Mouse (Mus musculus) CH12.LX (cell line): ENCODE measurements around the gene Cpt1b. TPM values are rescaled to one million over a fixed set of nuclear protein-coding genes. Genes with fewer than 3 reads are reported as not detected.

Experiments
- DNase-seq: peaks from one replicate; pipeline ENCODE4 v3.0.0-alpha.2; 2013; ENCODE audit errors: extremely low read depth
- H3K27ac ChIP-seq: 2 replicates; pipeline ENCODE4 v1.5.1; 2012; ENCODE audit warnings: low read depth, mild to moderate bottlenecking, control low read depth, moderate library complexity; ENCODE audit not compliant: insufficient read depth
- H3K27me3 ChIP-seq: replicated peaks from 2 replicates; pipeline ENCODE3; 2012; ENCODE audit warnings: inconsistent platforms
- H3K36me3 ChIP-seq, 2 experiments: replicated peaks in 1 of 2; 2 replicates each; pipeline versions ENCODE3 to v1.6.1; 2012; ENCODE audit warnings: inconsistent platforms in 1 of 2, low read length in 1 of 2, mild to moderate bottlenecking in 1 of 2, mixed read lengths in 1 of 2, moderate library complexity in 1 of 2; ENCODE audit not compliant: control insufficient read depth in 1 of 2, insufficient read depth in 1 of 2
- H3K4me1 ChIP-seq, 2 experiments: 2 replicates each; pipeline ENCODE4 v1.6.1; 2012; ENCODE audit warnings: inconsistent platforms in 1 of 2, moderate library complexity in 1 of 2; ENCODE audit not compliant: insufficient read depth in 2 of 2, control insufficient read depth in 1 of 2
- H3K4me2 ChIP-seq: 2 replicates; pipeline ENCODE4 v1.6.1; 2012; ENCODE audit warnings: low read depth, mild to moderate bottlenecking, control low read depth; ENCODE audit not compliant: poor library complexity, insufficient read depth, severe bottlenecking
- H3K4me3 ChIP-seq, 3 experiments: fragments of 150-350 bp in 1 of 3; sonication (generic) in 1 of 3; replicated peaks in 1 of 3; 2 replicates each; pipeline versions ENCODE3 to v1.5.1; 2011 to 2012; ENCODE audit warnings: low read depth in 2 of 3, low read length in 2 of 3, mild to moderate bottlenecking in 2 of 3, moderate library complexity in 2 of 3, control low read depth in 1 of 3, improper control_type of control experiment in 1 of 3, inconsistent platforms in 1 of 3, mixed read lengths in 1 of 3; ENCODE audit not compliant: poor library complexity in 1 of 3
- H3K79me2 ChIP-seq: replicated peaks from 2 replicates; pipeline ENCODE4 v1.6.1; 2012; ENCODE audit warnings: mild to moderate bottlenecking, moderate library complexity; ENCODE audit not compliant: control insufficient read depth, poor library complexity, insufficient read depth, severe bottlenecking; ENCODE audit errors: extremely low read depth
- H3K9ac ChIP-seq: 2 replicates; pipeline ENCODE4 v1.6.1; 2012; ENCODE audit warnings: low read depth, mild to moderate bottlenecking, control low read depth, moderate library complexity; ENCODE audit not compliant: insufficient read depth
- H3K9me3 ChIP-seq: replicated peaks from 2 replicates; pipeline ENCODE3; 2012; ENCODE audit warnings: low read length, inconsistent platforms, mixed read lengths
- CHD1 ChIP-seq: IDR thresholded peaks from 2 replicates; pipeline ENCODE4 v1.6.1; 2012; ENCODE audit warnings: low read depth, low read length, improper control_type of control experiment, inconsistent platforms
- CHD2 ChIP-seq: IDR thresholded peaks from 2 replicates; pipeline ENCODE4 v1.6.1; 2011; ENCODE audit warnings: low read length, improper control_type of control experiment
- CTCF ChIP-seq, 2 experiments: IDR thresholded peaks in 1 of 2; conservative IDR thresholded peaks in 1 of 2; 2 replicates each; pipeline ENCODE4 v1.5.1; 2011 to 2012; ENCODE audit warnings: low read depth in 2 of 2, low read length in 2 of 2, improper control_type of control experiment in 1 of 2, inconsistent platforms in 1 of 2, mild to moderate bottlenecking in 1 of 2, moderate library complexity in 1 of 2
- E2F4 ChIP-seq: IDR thresholded peaks from 2 replicates; pipeline ENCODE4 v1.6.1; 2011; ENCODE audit warnings: low read depth, low read length, improper control_type of control experiment; ENCODE audit not compliant: insufficient replicate concordance
- ELF1 ChIP-seq: IDR thresholded peaks from 2 replicates; pipeline ENCODE4 v1.6.1; 2014; ENCODE audit warnings: low read depth, mild to moderate bottlenecking, inconsistent platforms, low read length, improper control_type of control experiment
- ETS1 ChIP-seq: conservative IDR thresholded peaks from 2 replicates; pipeline ENCODE4 v1.6.1; 2012; ENCODE audit warnings: low read depth, mild to moderate bottlenecking, inconsistent platforms, low read length, improper control_type of control experiment, moderate library complexity
- IRF4 ChIP-seq: IDR thresholded peaks from 2 replicates; pipeline ENCODE4 v1.6.1; 2014; ENCODE audit warnings: low read depth, mild to moderate bottlenecking, inconsistent platforms, low read length, improper control_type of control experiment
- JUN ChIP-seq: IDR thresholded peaks from 2 replicates; pipeline ENCODE4 v1.6.1; 2011; ENCODE audit warnings: low read depth, mild to moderate bottlenecking, low read length, improper control_type of control experiment, moderate library complexity; ENCODE audit not compliant: insufficient read depth
- JUND ChIP-seq: conservative IDR thresholded peaks from 2 replicates; pipeline ENCODE4 v1.6.1; 2011; ENCODE audit warnings: low read depth, low read length, improper control_type of control experiment
- KAT2A ChIP-seq: IDR thresholded peaks from 2 replicates; pipeline ENCODE4 v1.6.1; 2012; ENCODE audit warnings: low read length, improper control_type of control experiment, inconsistent platforms; ENCODE audit not compliant: insufficient replicate concordance
- MAFK ChIP-seq: IDR thresholded peaks from 2 replicates; pipeline ENCODE4 v1.6.1; 2011; ENCODE audit warnings: low read length, improper control_type of control experiment; ENCODE audit not compliant: insufficient replicate concordance
- MAX ChIP-seq: IDR thresholded peaks from 2 replicates; pipeline ENCODE4 v1.6.1; 2011; ENCODE audit warnings: low read length, improper control_type of control experiment
- MAZ ChIP-seq: IDR thresholded peaks from 2 replicates; pipeline ENCODE4 v1.6.1; 2012; ENCODE audit warnings: low read depth, mild to moderate bottlenecking, inconsistent platforms, low read length, improper control_type of control experiment, moderate library complexity
- MXI1 ChIP-seq: IDR thresholded peaks from 2 replicates; pipeline ENCODE4 v1.6.1; 2011; ENCODE audit warnings: mild to moderate bottlenecking, low read depth, low read length, improper control_type of control experiment
- MYC ChIP-seq: IDR thresholded peaks from 2 replicates; pipeline ENCODE4 v1.6.1; 2011; ENCODE audit warnings: low read depth, mild to moderate bottlenecking, improper control_type of control experiment, low read length
- NELFE ChIP-seq: IDR thresholded peaks from 2 replicates; pipeline ENCODE4 v1.6.1; 2011; ENCODE audit warnings: low read depth, low read length, improper control_type of control experiment
- NRF1 ChIP-seq: IDR thresholded peaks from 2 replicates; pipeline ENCODE4 v1.6.1; 2014; ENCODE audit warnings: low read depth, mild to moderate bottlenecking, inconsistent platforms, low read length, improper control_type of control experiment, moderate library complexity
- POLR2A ChIP-seq: IDR thresholded peaks from 2 replicates; pipeline ENCODE4 v1.6.1; 2011; ENCODE audit warnings: low read depth, mild to moderate bottlenecking, improper control_type of control experiment, low read length
- POLR2AphosphoS2 ChIP-seq: IDR thresholded peaks from 2 replicates; pipeline ENCODE4 v1.6.1; 2011; ENCODE audit warnings: low read depth, low read length, improper control_type of control experiment
- RAD21 ChIP-seq: IDR thresholded peaks from 2 replicates; pipeline ENCODE4 v1.6.1; 2011; ENCODE audit warnings: low read depth, mild to moderate bottlenecking, low read length, improper control_type of control experiment, moderate library complexity
- SIN3A ChIP-seq: IDR thresholded peaks from 2 replicates; pipeline ENCODE4 v1.6.1; 2012; ENCODE audit warnings: low read length, improper control_type of control experiment, inconsistent platforms
- SMC3 ChIP-seq: IDR thresholded peaks from 2 replicates; pipeline ENCODE4 v1.6.1; 2011; ENCODE audit warnings: low read depth, low read length, improper control_type of control experiment
- TCF12 ChIP-seq: IDR thresholded peaks from 2 replicates; pipeline ENCODE4 v1.6.1; 2014; ENCODE audit warnings: low read depth, mild to moderate bottlenecking, inconsistent platforms, low read length, improper control_type of control experiment
- USF1 ChIP-seq: IDR thresholded peaks from 2 replicates; pipeline ENCODE4 v1.6.1; 2014; ENCODE audit warnings: low read depth, mild to moderate bottlenecking, inconsistent platforms, low read length, improper control_type of control experiment
- ZKSCAN1 ChIP-seq: IDR thresholded peaks from 2 replicates; pipeline ENCODE4 v1.6.1; 2012; ENCODE audit warnings: low read depth, inconsistent platforms, low read length, improper control_type of control experiment, borderline replicate concordance
- ZMIZ1 ChIP-seq: IDR thresholded peaks from 2 replicates; pipeline ENCODE4 v1.6.1; 2012; ENCODE audit warnings: low read depth, mild to moderate bottlenecking, inconsistent platforms, low read length, improper control_type of control experiment
- ZNF384 ChIP-seq: IDR thresholded peaks from 2 replicates; pipeline ENCODE4 v1.6.1; 2012; ENCODE audit warnings: low read depth, low read length, improper control_type of control experiment, inconsistent platforms
- dilution Hi-C: fragments of 300-500 bp; cut with MboI; formaldehyde crosslinking; loops from 2 replicates; pipeline ENCODE4 v1.14.3; 2020; ENCODE audit warnings: low sequenced_read_pairs; ENCODE audit not compliant: extremely low pct_unique_long_range_greater_than_20kb, extremely low pct_ligation_motif_present
- in situ Hi-C: fragments of 300-500 bp; cut with MboI; formaldehyde crosslinking; loops from 3 replicates; pipeline ENCODE4 v1.14.3; 2019; ENCODE audit warnings: low sequenced_read_pairs, low pct_ligation_motif_present, low pct_unique_long_range_greater_than_20kb, mixed read lengths
- polyA plus RNA-seq: library from polyadenylated mRNA; unstranded; fragments of >175 nt; gene quantifications from 2 replicates; pipeline ENCODE4 v1.2.1, GENCODE M21; 2012; ENCODE audit warnings: low read depth; ENCODE audit not compliant: insufficient read length
- total RNA-seq, 2 experiments: library from RNA; depleted of rRNA; stranded (reverse); fragments of 300-350 nt in 1 of 2; fragments of >200 nt in 1 of 2; gene quantifications; 2 replicates each; pipeline ENCODE4 v1.2.3; 2012 to 2014

Gene Cpt1b
- total and polyA plus RNA-seq, 3 experiments: 1.5 to 2.1 (median 2.1) TPM

DNA sequence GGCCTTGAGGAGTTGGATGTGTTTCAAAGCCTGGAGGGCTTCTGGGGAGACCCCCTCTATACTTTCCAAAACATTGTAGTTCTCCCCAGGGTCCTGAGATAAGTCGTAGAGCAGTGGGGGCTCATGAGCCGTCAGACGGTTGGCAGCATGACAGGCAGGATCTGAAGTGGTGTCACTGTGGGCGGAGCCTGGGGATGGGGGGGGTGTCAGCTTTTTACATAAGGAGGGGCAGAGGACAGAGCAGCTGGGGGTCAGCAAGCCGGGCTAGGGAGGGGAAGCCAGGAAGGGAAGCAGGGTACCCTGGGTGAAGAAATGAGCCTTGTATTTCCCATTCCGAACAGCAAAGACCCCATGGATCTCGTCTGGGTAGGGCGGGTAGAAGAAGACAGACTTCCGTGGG is 47.7 kb upstream of the Cpt1b start:
- Histone ChIP-seq H3K36me3 (peaks cover 0 to 22% of the 10 kb centered on the region in 2 experiments), H3K9ac (no peak overlapping the region), H3K79me2 (no peaks in the 10 kb centered on the region), H3K9me3 (no peaks in the 10 kb centered on the region), H3K4me1 (peaks cover 8 to 25% of the 10 kb centered on the region in 2 experiments; a peak in 3 of 4 replicates), H3K4me3 (no peak overlapping the region), H3K27ac (no peak overlapping the region), H3K4me2 (no peak overlapping the region), H3K27me3 (no peaks in the 10 kb centered on the region)
- DNase-seq: no peak
- in situ Hi-C loops (no loop called here), dilution Hi-C loops (no loop called here)
- TF ChIP-seq SMC3: no peak
- TF ChIP-seq POLR2A: no peak
- no peak for TF ChIP-seq POLR2AphosphoS2
- TF ChIP-seq ZNF384: no peak
- TF ChIP-seq JUND: no peak
- TF ChIP-seq JUN: no peak
- no peak for TF ChIP-seq ZMIZ1

DNA sequence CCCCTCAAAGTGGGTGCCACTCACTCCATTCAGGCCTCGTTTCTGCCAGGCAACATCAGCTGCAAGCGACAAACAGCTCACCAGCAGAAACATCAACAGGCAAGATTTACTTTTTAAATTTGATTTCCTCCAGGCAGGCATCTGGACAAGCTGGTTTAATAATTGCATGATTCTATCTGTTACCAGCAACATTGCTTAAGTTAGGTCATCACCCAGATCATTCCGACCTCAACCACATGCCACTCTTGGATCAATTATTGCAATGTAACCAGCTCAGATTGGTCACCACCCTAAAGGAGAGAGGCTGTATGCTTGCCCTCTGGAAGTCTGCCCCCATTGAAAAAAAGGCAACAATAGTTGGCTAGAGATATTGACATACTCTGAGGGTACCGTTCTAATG is 45.8 kb upstream of the Cpt1b start:
- peaks cover 9% of the 10 kb centered on the region for H3K27me3 ChIP-seq
- dilution Hi-C loops: no loop called here
- H3K27ac ChIP-seq: no peak overlapping the region
- no peak for TF ChIP-seq MAX
- no peak for TF ChIP-seq MAZ
- TF ChIP-seq IRF4: no peak
- no peak for TF ChIP-seq POLR2A
- TF ChIP-seq ZKSCAN1: no peak
- no peak for TF ChIP-seq ELF1
- TF ChIP-seq ETS1: no peak
- TF ChIP-seq USF1: no peak
- no peak for TF ChIP-seq CHD2
- TF ChIP-seq MAFK: no peak
- no peak overlapping the region for H3K9ac ChIP-seq
- DNase-seq: no peak
- no peaks in the 10 kb centered on the region for H3K9me3 ChIP-seq
- in situ Hi-C loops: no loop called here
- H3K79me2 ChIP-seq: no peaks in the 10 kb centered on the region
- H3K4me2 ChIP-seq: no peak overlapping the region
- peaks cover 0 to 20% of the 10 kb centered on the region in 2 experiments for H3K36me3 ChIP-seq
- no peak overlapping the region for H3K4me3 ChIP-seq
- peaks cover 5 to 10% of the 10 kb centered on the region in 2 experiments; a peak in 3 of 4 replicates for H3K4me1 ChIP-seq

- H3K27me3 ChIP-seq: peaks cover 19% of the 10 kb centered on the region
- H3K36me3 ChIP-seq: peaks cover 0 to 8% of the 10 kb centered on the region in 2 experiments
- in situ Hi-C loops (no loop called here), dilution Hi-C loops (no loop called here)
- no peaks in the 10 kb centered on the region for H3K9me3 ChIP-seq
- peak; percentile 28 for DNase-seq
- no peaks in the 10 kb centered on the region for H3K4me1 ChIP-seq
- H3K4me3 ChIP-seq: no peak overlapping the region
- no peaks in the 10 kb centered on the region for H3K79me2 ChIP-seq
- no peak overlapping the region for H3K9ac ChIP-seq
- no peak overlapping the region for H3K4me2 ChIP-seq
- no peak overlapping the region for H3K27ac ChIP-seq
- TF ChIP-seq ZKSCAN1: no peak
- TF ChIP-seq SIN3A: no peak
- TF ChIP-seq TCF12: no peak
- no peak for TF ChIP-seq CHD1
- TF ChIP-seq MYC: no peak
- no peak for TF ChIP-seq NRF1
- TF ChIP-seq E2F4: no peak
- no peak for TF ChIP-seq ELF1
- no peak for TF ChIP-seq NELFE
- TF ChIP-seq RAD21: peak; percentile 56
- TF ChIP-seq MXI1: no peak
- TF ChIP-seq POLR2A: no peak
- TF ChIP-seq IRF4: no peak
- TF ChIP-seq JUN: no peak
- TF ChIP-seq MAFK: no peak
- no peak for TF ChIP-seq KAT2A
- peak; percentile 37 to 70; a peak in 2 of 4 replicates for TF ChIP-seq CTCF (conservative IDR thresholded peaks at IDR 0.05 in 1 of 2, IDR thresholded peaks at IDR 0.05 in 1 of 2; ENCODE audit: low read depth in 2 of 2, low read length in 2 of 2)
- TF ChIP-seq SMC3: peak; percentile 54
Observed at GRCm38 (mm10) chr15:89468577-89468976, 42.9 kb upstream of the Cpt1b start.
